Mouse (Mus musculus) hindbrain, embryonic 13.5 days (tissue): ENCODE results near the gene Eml2. TPM values are rescaled to one million over a fixed set of nuclear protein-coding genes. Genes with fewer than 3 reads are reported as not detected.

Experiments
- ATAC-seq: fragments of 200-750 bp; cut with Nextera tagmentation; 2 replicates; pipeline ENCODE4 v1.8.0; 2017; ENCODE audit warnings: moderate TSS enrichment; ENCODE audit not compliant: low FRiP score
- H3K27ac ChIP-seq: fragments of 300-500 bp; sonication (generic); 2 replicates; pipeline ENCODE4 v1.5.1; 2015; ENCODE audit warnings: inconsistent platforms, mild to moderate bottlenecking, moderate library complexity
- H3K27me3 ChIP-seq: fragments of 300-500 bp; sonication (generic); 2 replicates; pipeline ENCODE4 v1.6.1; 2015; ENCODE audit warnings: mild to moderate bottlenecking, inconsistent platforms
- H3K36me3 ChIP-seq: fragments of 300-500 bp; sonication (generic); 2 replicates; pipeline ENCODE4 v1.6.1; 2015; ENCODE audit warnings: mild to moderate bottlenecking, inconsistent platforms
- H3K4me1 ChIP-seq: fragments of 300-500 bp; sonication (generic); replicated peaks from 2 replicates; pipeline ENCODE4 v1.6.1; 2015; ENCODE audit warnings: inconsistent platforms
- H3K4me2 ChIP-seq: fragments of 300-500 bp; sonication (generic); 2 replicates; pipeline ENCODE4 v1.6.1; 2015; ENCODE audit warnings: inconsistent platforms, mild to moderate bottlenecking, moderate library complexity
- H3K4me3 ChIP-seq: fragments of 300-500 bp; sonication (generic); 2 replicates; pipeline ENCODE4 v1.5.1; 2015; ENCODE audit warnings: mild to moderate bottlenecking, inconsistent platforms
- H3K9ac ChIP-seq: fragments of 300-500 bp; sonication (generic); 2 replicates; pipeline ENCODE4 v1.6.1; 2015; ENCODE audit warnings: mild to moderate bottlenecking, inconsistent platforms
- H3K9me3 ChIP-seq: fragments of 300-500 bp; sonication (generic); 2 replicates; pipeline ENCODE4 v1.6.1; 2016; ENCODE audit warnings: inconsistent platforms
- WGBS: fragments of 180-500 bp; shearing (Covaris S2); methylation state at CpG from one replicate; pipeline ENCODE4 v1.1.7; 2015; 5-methylcytosine and 5-hydroxymethylcytosine counted together
- polyA plus RNA-seq: library from polyadenylated mRNA; unstranded; fragments of >200 nt; fragmentation: Nextera tagmentation; extraction: Ambion mirVana; gene quantifications from 2 replicates; pipeline ENCODE4 v1.2.1, GENCODE M21; 2015

The Eml2 gene
- polyA plus RNA-seq, 1 experiment from 2014 or later = 8.2 TPM

DNA sequence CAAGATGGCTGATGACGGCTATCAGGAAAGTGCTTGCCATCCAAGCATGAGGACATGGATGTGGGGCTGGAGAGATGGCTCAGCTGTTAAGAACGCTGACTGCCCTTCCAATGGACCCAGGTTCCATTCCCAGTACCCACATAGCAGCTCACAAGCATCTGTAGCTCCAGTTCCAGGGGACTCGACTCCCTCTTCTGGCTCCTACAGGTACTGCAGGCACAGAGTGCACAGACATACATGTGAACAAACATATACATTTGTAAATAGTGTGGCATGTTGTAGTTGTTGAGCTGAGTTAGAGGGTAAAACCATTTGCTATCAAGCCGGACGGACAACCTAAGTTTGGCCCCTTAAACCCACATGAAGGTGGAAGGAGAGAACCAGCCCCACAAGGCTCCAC is 33.8 kb downstream of the Eml2 start:
- ATAC-seq = no peak
- no peaks in the 10 kb centered on the region for H3K9me3 ChIP-seq
- H3K4me3 ChIP-seq = no peak overlapping the region
- 93% methylated on average over 5 of the region's 5 CpGs for WGBS
- peaks cover 24% of the 10 kb centered on the region for H3K27me3 ChIP-seq
- no peak overlapping the region for H3K27ac ChIP-seq
- H3K4me2 ChIP-seq = no peak overlapping the region
- H3K4me1 ChIP-seq = peaks cover 12% of the 10 kb centered on the region
- no peak overlapping the region for H3K9ac ChIP-seq
- H3K36me3 ChIP-seq = peaks cover 17% of the 10 kb centered on the region

DNA sequence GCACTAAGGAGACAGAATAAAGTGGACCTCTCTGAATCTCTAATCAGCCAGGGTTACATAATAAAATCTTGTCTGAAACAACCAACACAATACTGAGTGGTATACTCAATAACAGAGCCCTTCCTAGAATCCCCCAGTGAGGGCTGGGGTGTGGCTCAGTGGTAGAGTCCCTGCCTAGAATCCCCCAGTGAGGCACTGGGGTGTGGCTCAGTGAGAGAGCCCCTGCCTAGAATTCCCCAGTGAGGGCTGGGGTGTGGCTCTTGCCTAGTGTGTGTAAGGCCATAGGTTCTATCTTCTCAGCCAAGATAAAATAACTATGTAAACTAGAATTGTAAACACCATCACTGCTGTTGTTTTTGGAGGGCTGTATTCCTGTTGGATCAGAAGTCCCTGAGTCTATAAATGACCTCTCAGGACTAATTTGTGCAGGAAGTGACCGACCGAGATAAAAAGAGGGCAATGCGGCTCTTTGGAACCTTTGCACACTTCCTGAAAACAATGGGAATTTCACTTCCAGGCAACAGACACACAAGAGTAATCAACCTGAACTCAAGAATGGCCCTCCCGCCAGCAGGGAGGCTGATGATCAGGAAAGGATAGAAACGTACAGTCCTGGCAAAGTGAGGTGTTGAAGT is 34.9 kb downstream of the Eml2 start:
- 53% methylated on average over 5 of the region's 5 CpGs for WGBS

DNA sequence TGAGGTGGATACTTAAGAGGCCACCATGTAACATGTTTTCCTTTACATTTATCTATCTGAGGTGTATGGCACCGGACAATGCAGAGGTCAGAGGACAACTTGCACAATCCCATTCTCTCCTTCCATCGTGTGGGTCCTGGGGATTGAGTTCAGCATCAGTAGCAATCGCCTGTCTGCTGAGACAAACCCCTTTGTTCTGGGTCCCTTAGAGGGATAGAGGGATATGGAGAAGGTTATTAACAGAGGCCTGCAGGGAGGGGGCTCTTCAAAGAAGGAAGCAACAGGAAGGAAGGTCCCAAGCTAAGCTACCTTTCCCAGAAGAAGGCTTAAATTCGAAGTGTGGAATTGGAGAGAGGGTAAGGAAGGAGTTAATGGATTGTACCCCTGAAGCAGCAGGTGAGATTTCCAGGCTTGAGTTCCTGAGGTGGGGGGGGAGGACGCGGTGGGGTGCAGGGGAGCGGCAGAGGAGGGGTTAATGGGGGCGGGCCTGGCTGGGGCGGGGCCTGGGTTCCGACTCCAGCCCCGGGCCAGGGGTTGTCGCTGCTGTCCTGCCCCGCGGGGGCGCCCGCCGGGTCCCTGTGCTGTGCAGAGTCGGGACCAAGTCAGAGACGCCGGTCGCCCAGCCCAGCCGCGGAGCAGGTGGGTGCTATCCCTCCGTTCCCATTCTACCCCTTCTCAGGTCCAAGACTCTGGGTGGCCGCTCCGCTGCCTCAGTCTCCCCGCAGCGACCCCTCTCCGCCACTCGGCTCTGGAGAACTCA is 36.0 kb downstream of the Eml2 start, which contains the start of gene Gpr4:
Gene Gpr4, plus strand, starts transcription at position 543 of the 760 bp plus-strand sequence.
- Histone ChIP-seq H3K4me1 (peaks cover 16% of the 10 kb centered on the region), H3K4me2 (peak within 1 kb of the TSS; percentile 73), H3K9ac (peak within 1 kb of the TSS; percentile 68), H3K4me3 (peak within 1 kb of the TSS; percentile 46), H3K27ac (no peak within 1 kb of the TSS), H3K9me3 (no peaks in the 10 kb centered on the region), H3K36me3 (peaks cover under 1% of the 10 kb centered on the region; the same call in 1 of the 2 replicates), H3K27me3 (peaks cover 27% of the 10 kb centered on the region)
- peak; percentile 39; the same call in 1 of the 2 replicates for ATAC-seq
- 2% methylated on average over 24 of the region's 30 CpGs for WGBS

More for the DNA sequence above, 34.9 kb downstream of the Eml2 start:
- ATAC-seq = no peak
- no peaks in the 10 kb centered on the region for H3K9me3 ChIP-seq
- no peak overlapping the region for H3K4me2 ChIP-seq
- H3K27ac ChIP-seq = no peak overlapping the region
- H3K36me3 ChIP-seq = peaks cover 6% of the 10 kb centered on the region; the same call in 1 of the 2 replicates
- H3K27me3 ChIP-seq = peaks cover 24% of the 10 kb centered on the region
- peaks cover 16% of the 10 kb centered on the region for H3K4me1 ChIP-seq
- no peak overlapping the region for H3K4me3 ChIP-seq
- no peak overlapping the region for H3K9ac ChIP-seq

DNA sequence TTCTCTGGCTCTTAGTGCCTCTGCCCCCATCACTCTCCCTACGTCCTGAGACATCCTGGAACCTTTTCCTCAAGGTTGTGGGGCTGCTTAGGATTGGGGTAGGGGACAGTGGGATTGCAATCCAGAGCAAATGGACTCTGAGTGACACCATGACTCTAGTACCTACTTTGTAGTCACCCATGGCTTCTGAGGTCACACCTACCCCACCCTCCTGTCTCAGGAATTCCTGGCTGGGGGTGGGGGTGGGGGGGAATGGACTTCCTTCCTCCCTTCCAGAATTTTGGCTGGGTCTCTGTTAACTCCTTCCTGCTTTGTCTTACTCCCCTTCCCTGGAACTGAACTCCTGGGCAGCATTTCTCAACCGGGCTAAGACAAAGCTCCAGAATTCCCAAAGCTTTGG is 37.2 kb downstream of the Eml2 start:
- Histone ChIP-seq H3K9me3 (no peaks in the 10 kb centered on the region), H3K9ac (no peak overlapping the region), H3K27ac (no peak overlapping the region), H3K4me1 (peaks cover 16% of the 10 kb centered on the region), H3K4me2 (no peak overlapping the region), H3K36me3 (no peaks in the 10 kb centered on the region), H3K4me3 (peak overlapping the region; percentile 46; the same call in 1 of the 2 replicates), H3K27me3 (peaks cover 30% of the 10 kb centered on the region)
- ATAC-seq = no peak
- WGBS = 80% methylated on average over 2 of the region's 2 CpGs

DNA sequence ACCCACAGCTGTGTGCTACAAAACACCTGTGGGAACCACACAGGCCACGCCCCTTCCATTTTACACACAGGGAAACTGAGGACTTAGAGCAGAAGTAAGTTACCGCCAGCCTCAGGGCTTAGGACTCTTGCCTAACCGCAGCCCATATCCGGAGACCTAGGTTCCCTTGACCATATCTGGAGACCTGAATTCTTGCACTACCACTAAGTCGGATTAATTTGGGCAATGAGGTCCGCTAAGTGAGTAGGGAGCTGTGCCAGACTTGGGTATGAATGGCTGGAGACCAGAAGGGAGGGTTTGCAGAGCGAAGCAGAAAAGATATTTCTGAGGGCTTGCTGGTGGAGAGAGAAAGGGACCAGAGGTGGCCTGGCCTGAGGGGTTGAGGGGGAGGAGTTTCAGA is 38.1 kb downstream of the Eml2 start:
- Histone ChIP-seq H3K27me3 (peaks cover 30% of the 10 kb centered on the region), H3K4me3 (no peak overlapping the region), H3K9me3 (no peaks in the 10 kb centered on the region), H3K4me1 (peaks cover 16% of the 10 kb centered on the region), H3K9ac (no peak overlapping the region), H3K4me2 (no peak overlapping the region), H3K36me3 (no peaks in the 10 kb centered on the region), H3K27ac (no peak overlapping the region)
- no peak for ATAC-seq
- 75% methylated on average over 7 of the region's 7 CpGs for WGBS

DNA sequence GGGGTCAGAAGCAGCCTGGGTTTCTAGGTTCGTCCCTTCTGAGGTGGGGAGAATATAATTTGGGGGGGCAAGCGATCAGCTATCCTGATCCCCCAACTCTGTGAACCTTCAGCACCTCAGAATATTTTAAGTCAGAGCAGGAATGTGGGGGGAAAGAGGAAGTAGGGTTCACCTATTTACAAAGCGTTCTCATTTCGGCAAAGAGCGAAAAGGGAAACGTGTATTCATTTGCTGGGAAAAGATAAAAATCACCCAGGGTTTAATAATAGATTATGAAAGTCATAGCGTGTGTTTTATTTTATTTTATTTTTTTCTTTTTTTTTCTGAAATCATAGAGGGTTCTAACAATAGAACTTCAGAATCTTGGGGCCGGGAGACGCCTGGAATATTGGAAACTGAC is 38.7 kb downstream of the Eml2 start:
- Histone ChIP-seq H3K27ac (no peak overlapping the region), H3K4me1 (peaks cover 16% of the 10 kb centered on the region), H3K9ac (no peak overlapping the region), H3K9me3 (no peaks in the 10 kb centered on the region), H3K27me3 (peaks cover 30% of the 10 kb centered on the region), H3K36me3 (no peaks in the 10 kb centered on the region), H3K4me3 (no peak overlapping the region), H3K4me2 (no peak overlapping the region)
- ATAC-seq = no peak
- WGBS = 69% methylated on average over 9 of the region's 9 CpGs

DNA sequence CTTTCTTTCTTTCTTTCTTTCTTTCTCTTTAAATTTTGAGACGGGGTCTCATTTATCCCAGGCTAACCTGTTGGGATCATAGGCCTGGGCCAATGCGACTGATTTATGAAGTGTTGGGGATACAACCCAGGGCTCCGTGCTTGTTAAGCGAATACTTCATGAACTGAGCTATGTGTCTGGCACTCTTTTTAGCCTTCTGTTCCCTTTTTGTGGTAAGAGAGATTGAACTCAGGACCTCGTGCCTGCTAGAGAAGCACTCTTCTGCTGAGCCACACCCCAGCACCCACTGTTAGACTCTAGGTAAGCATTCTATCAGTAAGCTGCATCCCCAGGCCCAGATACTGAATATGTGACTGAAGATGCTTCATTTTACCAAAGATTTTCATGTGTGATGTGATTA is 41.3 kb downstream of the Eml2 start:
- WGBS = 68% methylated on average over 5 of the region's 5 CpGs
- H3K36me3 ChIP-seq = peaks cover 5% of the 10 kb centered on the region; the same call in 1 of the 2 replicates
- peaks cover 18% of the 10 kb centered on the region for H3K27me3 ChIP-seq
- peaks cover 6% of the 10 kb centered on the region for H3K4me1 ChIP-seq
- ATAC-seq = no peak
- H3K27ac ChIP-seq = no peak overlapping the region
- H3K9me3 ChIP-seq = no peaks in the 10 kb centered on the region
- no peak overlapping the region for H3K9ac ChIP-seq
- H3K4me3 ChIP-seq = no peak overlapping the region
- no peak overlapping the region for H3K4me2 ChIP-seq

DNA sequence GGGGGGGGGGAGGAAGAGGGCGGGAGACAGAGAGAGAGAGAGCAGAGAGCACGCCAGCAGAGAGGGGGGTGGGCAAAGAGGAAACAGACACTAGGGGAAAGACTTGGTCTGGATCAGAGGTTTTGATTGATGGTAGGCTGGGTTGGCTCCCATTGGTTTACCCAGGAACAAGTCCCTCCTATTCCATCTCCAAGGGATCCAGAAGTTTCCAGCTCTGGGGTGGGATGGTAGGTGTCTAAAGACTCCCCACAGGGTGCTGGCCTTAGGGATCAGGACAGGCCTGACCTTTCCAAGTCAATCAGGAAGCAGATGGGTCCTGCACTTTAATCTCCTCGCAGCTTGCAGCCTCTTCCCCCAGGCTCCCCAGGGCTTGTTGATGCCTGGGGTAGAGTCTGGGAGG is 41.7 kb downstream of the Eml2 start:
- H3K9ac ChIP-seq = no peak overlapping the region
- H3K9me3 ChIP-seq = no peaks in the 10 kb centered on the region
- no peak overlapping the region for H3K4me2 ChIP-seq
- H3K27ac ChIP-seq = no peak overlapping the region
- 12% methylated on average over 2 of the region's 3 CpGs for WGBS
- H3K4me1 ChIP-seq = peaks cover 4% of the 10 kb centered on the region
- no peak for ATAC-seq
- no peak overlapping the region for H3K4me3 ChIP-seq
- peaks cover 5% of the 10 kb centered on the region; the same call in 1 of the 2 replicates for H3K36me3 ChIP-seq
- H3K27me3 ChIP-seq = peaks cover 16% of the 10 kb centered on the region; the same call in 1 of the 2 replicates

DNA sequence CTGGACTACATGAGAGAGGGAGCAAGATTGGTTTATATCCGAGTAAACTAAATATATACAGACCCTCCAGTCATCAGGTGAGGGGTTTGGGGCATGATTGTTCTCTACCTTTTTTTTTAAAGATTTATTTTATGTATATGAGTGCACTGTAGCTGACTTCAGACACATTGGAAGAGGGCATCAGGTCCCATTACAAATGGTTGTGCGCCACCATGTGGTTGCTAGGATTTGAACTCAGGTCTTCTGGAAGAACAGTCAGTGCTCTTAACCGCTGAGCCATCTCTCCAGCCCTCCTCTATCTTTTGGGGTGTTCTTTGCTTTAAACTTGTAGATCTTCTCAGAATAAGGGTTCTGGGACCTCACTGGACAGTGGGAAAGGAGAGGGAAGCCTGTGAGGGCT is 43.8 kb downstream of the Eml2 start:
- Histone ChIP-seq H3K4me1 (peaks cover 4% of the 10 kb centered on the region), H3K4me3 (no peak overlapping the region), H3K4me2 (no peak overlapping the region), H3K9ac (no peak overlapping the region), H3K9me3 (no peaks in the 10 kb centered on the region), H3K36me3 (peaks cover 5% of the 10 kb centered on the region; the same call in 1 of the 2 replicates), H3K27ac (no peak overlapping the region), H3K27me3 (0 out of 2 replicates have a peak, but pooled peaks cover 6% of the 10 kb centered on the region)
- 71% methylated on average over 3 of the region's 3 CpGs for WGBS
- no peak for ATAC-seq

DNA sequence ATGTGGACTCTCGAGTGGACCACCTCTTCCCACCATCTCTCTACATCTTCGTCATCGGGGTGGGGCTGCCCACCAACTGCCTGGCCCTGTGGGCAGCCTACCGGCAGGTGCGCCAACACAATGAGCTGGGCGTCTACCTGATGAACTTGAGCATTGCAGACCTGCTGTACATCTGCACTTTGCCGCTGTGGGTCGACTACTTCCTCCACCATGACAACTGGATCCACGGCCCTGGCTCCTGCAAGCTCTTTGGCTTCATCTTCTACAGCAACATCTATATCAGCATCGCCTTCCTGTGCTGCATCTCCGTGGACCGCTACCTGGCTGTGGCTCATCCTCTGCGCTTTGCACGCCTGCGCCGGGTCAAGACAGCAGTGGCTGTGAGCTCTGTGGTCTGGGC is 46.0 kb downstream of the Eml2 start:
- 95% methylated on average over 16 of the region's 16 CpGs for WGBS
- no peak overlapping the region for H3K9ac ChIP-seq
- no peak overlapping the region for H3K4me2 ChIP-seq
- no peak overlapping the region for H3K27ac ChIP-seq
- no peak for ATAC-seq
- H3K36me3 ChIP-seq = peaks cover 12% of the 10 kb centered on the region
- 0 out of 2 replicates have a peak, but pooled peaks cover 3% of the 10 kb centered on the region for H3K27me3 ChIP-seq
- peaks cover 7% of the 10 kb centered on the region for H3K4me1 ChIP-seq
- H3K4me3 ChIP-seq = no peak overlapping the region
- no peaks in the 10 kb centered on the region for H3K9me3 ChIP-seq

DNA sequence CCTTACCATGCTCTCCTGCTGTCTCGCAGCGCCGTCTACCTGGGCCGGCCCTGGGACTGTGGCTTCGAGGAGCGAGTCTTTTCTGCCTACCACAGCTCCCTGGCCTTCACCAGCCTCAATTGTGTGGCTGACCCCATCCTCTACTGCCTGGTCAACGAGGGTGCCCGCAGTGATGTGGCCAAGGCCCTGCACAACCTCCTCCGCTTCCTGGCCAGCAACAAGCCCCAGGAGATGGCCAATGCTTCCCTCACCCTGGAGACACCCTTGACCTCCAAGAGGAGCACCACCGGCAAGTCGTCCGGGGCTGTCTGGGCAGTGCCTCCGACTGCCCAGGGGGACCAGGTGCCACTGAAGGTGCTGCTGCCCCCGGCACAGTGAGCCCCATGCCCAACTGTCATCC is 46.7 kb downstream of the Eml2 start:
- Histone ChIP-seq H3K27me3 (0 out of 2 replicates have a peak, but pooled peaks cover 3% of the 10 kb centered on the region), H3K9ac (no peak overlapping the region), H3K27ac (no peak overlapping the region), H3K4me3 (no peak overlapping the region), H3K36me3 (peaks cover 12% of the 10 kb centered on the region), H3K4me1 (peaks cover 9% of the 10 kb centered on the region), H3K9me3 (no peaks in the 10 kb centered on the region), H3K4me2 (no peak overlapping the region)
- 89% methylated on average over 14 of the region's 14 CpGs for WGBS
- no peak for ATAC-seq

DNA sequence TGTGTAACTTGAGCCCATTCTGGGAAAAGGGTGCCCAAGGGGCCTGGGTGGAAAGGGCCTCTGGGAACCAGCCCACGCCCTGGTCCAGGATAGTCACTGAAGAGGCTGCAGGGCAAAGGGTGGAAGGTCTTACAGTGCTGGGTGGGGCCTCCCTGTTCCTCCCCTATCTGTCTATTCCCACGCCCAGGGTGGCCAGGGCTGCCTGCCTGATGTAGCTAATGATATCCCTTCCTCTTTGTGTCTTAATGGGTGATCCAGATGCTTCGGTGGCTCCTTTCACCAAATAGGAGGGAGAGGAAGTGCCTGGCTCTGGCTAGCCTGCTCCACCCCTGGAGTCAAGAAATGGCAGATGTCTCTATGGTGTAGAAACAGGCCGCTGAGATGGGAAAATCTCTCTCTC is 48.7 kb downstream of the Eml2 start:
- H3K27me3 ChIP-seq = no peaks in the 10 kb centered on the region
- no peaks in the 10 kb centered on the region for H3K9me3 ChIP-seq
- no peak overlapping the region for H3K4me3 ChIP-seq
- H3K9ac ChIP-seq = no peak overlapping the region; the same call in 1 of the 2 replicates
- no peak overlapping the region for H3K27ac ChIP-seq
- ATAC-seq = no peak
- no peak overlapping the region for H3K4me2 ChIP-seq
- peaks cover 12% of the 10 kb centered on the region for H3K36me3 ChIP-seq
- 89% methylated on average over 4 of the region's 4 CpGs for WGBS
- H3K4me1 ChIP-seq = peaks cover 18% of the 10 kb centered on the region
